Mouse (Mus musculus): ENCODE results near the gene Dlx5.

The Dlx5 gene

DNA sequence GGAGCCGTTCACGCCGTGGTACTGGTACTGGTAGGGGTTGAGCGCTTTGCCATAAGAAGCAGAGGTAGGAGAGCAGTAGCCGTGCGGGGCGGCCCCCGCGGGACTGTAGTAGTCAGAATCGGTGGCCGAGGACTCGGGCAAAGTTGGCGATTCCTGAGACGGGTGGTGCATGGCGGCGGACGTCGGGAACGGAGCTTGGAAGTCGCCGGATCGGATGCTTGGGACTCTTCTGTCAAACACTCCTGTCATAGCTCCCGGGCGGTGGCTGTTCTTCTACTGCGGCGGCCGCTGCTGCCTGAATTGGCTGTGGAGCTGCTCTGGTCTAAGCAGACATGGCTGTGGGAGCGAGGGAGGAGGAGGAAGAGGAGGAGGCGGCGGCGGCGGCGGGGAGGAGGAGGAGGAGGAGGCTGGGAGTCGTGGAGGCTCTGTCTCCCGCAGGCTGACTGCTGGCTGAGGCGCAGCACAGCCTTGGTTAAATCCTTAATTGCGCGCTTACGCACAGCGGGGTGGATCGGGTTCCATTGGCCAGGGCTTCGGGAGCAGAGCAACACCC is at the start of gene Dlx5:
Gene Dlx5 (minus strand): TSS at position 448 of the 553 bp plus-strand sequence.
- TF ChIP-seq GATA4 (IDR thresholded peaks at IDR 0.05; ENCODE audit: insufficient replicate concordance, low read length) = no peak

DNA sequence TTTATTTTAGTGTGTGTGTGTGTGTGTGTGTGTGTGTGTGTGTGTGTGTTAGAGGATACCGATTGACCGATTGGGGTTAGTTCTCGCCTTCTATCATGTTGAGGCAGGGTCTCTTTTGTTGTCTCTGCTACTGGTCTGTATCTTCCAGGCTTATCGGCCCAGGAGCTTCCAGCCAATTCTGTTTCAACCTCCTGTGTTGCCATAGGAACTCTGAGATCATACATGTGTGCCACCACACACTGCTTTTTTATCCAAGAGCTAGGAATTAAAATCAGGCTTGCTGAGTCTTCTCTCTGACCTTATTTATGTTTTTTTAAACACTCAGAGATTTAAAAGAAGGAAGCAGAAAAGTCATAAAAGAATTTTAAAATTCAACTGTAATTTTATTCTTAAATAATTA is 49.6 kb upstream of the Dlx5 start:
- no peak for TF ChIP-seq GATA4 (IDR thresholded peaks at IDR 0.05; ENCODE audit: insufficient replicate concordance, low read length)

DNA sequence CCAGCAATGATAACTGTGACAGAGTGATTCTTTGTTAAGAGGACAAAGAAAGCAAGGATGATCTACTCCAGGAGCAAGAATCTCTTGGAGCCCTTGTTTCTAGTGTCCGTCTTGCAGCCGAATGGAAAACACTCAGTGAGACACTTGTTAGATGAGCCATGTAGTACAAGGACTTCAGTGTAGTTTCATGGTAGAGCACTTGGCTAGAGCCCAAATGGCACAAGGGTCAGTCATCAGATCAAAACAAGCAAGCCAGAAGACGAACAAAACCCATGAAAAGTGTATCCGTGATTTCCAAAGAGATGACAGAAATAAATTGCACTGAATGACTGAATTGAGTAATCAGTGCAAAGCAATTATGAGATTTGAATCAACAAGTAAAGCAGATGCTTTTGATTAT is 48.9 kb upstream of the Dlx5 start:
- no peak for TF ChIP-seq GATA4 (IDR thresholded peaks at IDR 0.05; ENCODE audit: insufficient replicate concordance, low read length)

DNA sequence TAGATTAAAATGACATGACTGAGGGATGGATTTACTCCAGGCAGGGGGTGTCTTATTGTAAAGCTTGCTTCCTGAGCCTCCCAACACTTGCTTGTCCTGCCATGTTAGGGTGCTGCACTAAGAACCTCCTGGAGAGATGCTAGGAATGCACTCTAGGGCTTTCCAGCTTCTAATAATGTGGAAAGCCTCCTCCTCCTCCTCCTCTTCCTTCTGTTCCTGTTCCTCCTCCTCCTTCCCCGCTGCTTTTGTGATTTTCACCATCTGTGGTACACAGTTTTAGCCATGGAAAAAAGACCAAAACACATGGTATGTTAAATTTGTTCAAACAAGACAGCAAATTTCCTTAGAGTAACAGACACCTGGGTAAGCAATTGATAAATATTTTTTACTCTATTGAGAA is 43.4 kb upstream of the Dlx5 start:
- TF ChIP-seq GATA4 (IDR thresholded peaks at IDR 0.05; ENCODE audit: insufficient replicate concordance, low read length) = no peak

DNA sequence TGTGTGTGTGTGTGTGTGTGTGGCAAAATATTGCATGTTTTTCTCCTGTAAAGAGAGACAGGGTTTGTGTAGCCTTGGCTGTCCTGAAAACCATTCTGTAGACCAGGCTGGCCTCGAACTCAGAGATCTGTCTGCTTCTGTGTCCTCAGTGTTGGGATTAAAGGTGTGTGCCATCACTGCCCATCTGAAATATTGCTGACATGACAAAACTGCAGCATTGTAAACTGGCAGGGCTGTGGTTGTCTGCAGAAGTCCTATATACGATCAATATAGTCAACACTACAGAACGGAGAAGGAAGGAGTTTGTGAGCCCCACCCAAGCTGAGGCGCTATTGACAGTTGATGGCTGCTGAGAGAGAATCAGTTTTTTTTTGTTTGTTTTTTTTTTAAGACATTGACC is 35.4 kb upstream of the Dlx5 start:
- TF ChIP-seq GATA4 (IDR thresholded peaks at IDR 0.05; ENCODE audit: insufficient replicate concordance, low read length) = no peak

DNA sequence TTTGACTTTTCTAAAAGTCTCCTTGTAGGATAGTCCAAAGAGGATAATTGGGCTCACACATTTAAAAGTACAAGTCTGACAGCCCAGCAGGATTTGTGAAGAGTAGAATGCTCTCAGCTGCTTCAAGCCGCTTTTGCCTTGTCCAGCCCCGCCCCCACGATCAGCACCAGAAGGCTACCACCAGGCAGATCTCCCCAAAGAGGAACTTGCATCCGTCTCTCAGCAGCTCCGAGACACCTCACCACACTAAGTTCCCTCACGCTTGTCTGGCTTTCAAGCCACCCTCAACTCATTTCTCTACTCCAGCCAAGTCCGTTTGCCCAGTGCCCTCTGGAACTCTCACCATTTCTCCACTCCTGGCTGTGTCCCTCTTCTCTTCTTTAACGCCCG is 33.6 kb upstream of the Dlx5 start:
- no peak for TF ChIP-seq GATA4 (IDR thresholded peaks at IDR 0.05; ENCODE audit: insufficient replicate concordance, low read length)

DNA sequence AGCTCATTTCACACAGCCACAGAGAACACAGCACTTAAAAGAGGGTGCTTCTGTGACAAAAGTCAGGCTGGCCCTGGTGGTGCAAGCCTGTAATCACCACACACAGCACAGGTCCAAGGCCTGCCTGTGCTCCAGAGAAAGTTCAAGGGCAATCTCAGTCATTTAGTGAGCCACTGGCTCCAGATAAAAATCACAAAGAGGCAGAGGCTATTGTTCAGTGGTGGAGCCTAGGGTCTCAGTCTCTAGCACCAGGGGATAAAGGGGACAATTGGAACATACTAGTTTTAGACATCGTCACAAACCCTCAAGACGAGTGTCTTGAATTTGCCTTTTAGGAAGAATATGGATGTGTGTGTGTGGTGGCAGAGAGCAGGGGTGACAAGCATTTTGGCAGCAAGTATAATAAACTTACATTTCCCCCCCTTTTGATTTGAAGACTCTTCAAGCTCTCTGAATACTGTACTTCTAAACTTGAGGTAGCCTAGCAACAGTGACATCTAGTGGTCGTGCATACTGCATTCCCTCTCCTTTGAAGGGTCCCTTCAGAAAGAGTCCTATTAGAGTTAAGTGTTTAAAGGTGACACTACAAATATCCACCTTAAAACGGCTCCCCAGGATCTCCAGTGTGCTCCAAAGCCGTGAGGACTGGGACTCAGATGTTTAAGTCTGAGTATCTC is 33.1 kb upstream of the Dlx5 start:
- no peak for TF ChIP-seq GATA4 (IDR thresholded peaks at IDR 0.05; ENCODE audit: insufficient replicate concordance, low read length)

DNA sequence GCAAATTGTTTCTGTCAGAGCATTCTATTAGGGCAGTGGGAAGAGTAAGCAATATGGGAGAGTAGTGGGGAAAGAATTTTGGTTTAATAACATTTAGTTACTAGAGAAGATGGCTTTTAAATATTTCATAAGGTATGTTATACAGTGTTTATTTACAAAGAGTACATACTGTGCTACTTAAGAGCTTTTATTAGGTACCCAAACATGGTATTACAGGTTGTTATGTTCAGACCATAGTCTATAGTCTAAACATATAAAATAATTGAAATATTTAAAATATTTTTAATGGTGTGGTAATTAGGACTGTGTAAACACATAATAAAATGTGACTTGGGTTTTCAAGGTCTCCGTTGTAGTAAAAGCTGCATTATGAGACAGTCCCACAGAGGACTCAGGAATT is 32.4 kb upstream of the Dlx5 start:
- TF ChIP-seq GATA4 (IDR thresholded peaks at IDR 0.05; ENCODE audit: insufficient replicate concordance, low read length) = no peak

DNA sequence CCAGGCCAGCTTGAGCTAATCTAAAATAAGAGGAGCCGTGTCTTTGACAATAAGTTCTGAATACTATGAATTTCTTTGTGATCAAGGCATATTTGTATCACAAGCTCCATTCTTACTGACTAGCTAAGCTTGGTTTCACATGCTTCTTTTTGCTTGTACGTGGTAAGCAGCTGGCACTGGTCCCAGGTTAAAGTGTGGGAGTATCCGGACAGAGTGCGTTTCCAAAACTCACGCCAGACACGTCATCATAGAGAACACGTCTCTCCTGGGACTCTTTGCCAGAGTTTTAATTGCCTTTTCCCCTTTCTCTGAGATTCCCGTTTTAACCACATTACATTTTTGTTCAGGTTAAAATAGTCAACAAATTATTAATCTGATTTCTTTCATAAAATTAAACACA is 27.7 kb upstream of the Dlx5 start:
- TF ChIP-seq GATA4 (IDR thresholded peaks at IDR 0.05; ENCODE audit: insufficient replicate concordance, low read length) = no peak

DNA sequence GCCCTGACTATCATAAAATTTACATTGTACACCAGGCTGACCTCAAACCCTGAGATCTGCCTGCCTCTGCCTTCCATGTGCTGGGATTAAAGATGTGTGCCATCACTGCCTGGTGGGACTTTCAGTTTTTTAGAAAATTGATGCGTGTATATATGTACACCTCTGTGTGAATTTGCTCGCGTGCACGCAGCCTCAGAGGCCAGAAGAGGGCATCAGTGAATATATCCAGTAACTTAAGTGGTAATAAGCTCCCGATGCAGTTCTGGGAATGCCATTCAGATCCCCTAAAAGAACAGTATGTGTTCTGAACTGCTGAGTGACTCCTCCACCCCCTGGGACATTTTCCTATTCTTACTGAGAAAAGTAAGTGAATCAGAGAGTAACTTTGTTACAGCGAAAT is 8.2 kb upstream of the Dlx5 start:
- no peak for TF ChIP-seq GATA4 (IDR thresholded peaks at IDR 0.05; ENCODE audit: insufficient replicate concordance, low read length)

DNA sequence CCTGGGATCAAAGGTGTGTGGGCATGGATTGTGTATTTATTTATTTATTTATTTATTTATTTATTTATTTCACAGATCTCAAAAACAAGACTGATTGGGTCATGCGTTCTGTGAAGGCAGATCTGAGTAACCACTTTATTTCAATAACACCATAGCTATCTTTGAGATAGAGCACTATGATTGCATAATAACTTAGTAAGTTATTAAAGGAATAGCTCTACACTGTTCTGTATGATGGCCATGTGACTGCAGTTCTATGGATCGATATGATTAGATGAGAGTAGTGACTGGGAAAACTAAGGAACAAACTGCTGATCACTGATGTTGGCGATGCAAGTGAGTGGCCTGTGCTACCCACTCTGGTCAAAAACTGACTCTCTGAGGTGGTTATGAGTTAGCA is 4.3 kb upstream of the Dlx5 start:
- no peak for TF ChIP-seq GATA4 (IDR thresholded peaks at IDR 0.05; ENCODE audit: insufficient replicate concordance, low read length)

DNA sequence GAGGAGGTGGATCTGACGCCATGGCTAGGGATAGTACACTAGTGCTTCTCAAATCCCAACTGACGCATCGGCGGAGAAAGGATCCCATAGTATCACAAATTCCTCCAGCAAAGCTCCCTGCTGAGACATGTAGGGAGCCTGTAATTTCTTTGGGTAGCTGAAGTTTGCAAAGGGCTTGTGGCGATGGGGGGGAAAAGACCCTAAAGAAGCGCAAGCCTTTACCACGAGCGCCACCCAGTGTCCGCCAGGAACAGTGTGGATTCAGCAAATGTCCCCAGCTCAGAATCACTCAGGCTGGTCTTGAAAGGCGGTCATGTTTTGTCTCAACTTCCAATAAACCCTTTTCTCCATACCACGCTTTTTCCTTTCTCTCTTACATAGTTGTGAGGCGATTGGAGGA is 3.0 kb upstream of the Dlx5 start:
- TF ChIP-seq GATA4 (IDR thresholded peaks at IDR 0.05; ENCODE audit: insufficient replicate concordance, low read length) = no peak

DNA sequence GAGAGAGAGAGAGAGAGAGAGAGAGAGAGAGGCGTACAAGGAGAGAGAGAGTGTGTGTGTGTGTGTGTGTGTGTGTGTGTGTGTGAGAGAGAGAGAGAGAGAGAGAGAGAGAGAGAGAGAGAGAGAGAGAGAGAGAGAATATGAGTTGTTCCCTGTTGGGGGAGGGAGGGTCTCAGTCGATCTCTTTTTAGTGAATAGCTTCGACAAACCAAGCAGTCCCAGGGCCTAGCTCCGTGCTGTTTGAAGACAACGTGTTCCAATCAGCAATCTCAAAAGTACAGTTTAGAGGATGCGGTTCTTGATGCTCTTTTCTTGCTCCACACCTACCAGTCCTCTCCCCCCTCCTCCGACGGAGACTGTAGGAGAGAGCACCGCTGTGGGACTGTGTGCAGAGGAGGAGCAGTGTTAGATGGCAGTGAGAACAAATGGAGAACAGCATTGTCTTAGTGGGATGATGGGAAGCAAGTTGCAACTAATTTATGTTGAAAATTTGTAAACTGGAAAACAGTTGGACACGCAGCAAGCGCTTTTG is 447 bp upstream of the Dlx5 start:
- TF ChIP-seq GATA4 (IDR thresholded peaks at IDR 0.05; ENCODE audit: insufficient replicate concordance, low read length) = no peak

DNA sequence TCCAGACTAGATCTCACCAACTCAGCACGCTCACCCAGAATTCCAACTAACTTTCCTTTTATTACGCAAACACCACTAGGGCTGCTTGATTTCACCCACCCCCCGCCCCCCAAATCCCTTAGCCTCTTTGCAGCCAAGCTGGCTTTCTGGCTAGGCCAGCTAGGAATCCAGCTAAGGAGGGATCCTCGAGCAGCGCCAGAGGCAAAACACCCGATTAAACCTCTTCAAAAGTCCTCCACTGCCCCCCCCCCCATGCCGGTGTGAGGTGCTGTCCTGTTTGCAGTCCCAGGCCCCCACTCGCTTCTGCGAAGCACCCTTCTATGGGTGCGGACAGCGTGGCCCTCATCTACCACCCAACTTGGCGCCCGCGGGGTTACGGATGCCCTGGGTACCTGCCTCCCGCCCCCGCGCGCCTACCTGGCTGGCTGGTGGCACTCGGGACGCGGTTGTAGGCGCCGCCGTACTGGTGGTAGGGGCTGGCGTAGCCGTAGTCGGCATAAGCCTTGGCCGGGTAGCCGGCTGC is 709 bp downstream of the Dlx5 start:
- TF ChIP-seq GATA4 (IDR thresholded peaks at IDR 0.05; ENCODE audit: insufficient replicate concordance, low read length) = no peak

DNA sequence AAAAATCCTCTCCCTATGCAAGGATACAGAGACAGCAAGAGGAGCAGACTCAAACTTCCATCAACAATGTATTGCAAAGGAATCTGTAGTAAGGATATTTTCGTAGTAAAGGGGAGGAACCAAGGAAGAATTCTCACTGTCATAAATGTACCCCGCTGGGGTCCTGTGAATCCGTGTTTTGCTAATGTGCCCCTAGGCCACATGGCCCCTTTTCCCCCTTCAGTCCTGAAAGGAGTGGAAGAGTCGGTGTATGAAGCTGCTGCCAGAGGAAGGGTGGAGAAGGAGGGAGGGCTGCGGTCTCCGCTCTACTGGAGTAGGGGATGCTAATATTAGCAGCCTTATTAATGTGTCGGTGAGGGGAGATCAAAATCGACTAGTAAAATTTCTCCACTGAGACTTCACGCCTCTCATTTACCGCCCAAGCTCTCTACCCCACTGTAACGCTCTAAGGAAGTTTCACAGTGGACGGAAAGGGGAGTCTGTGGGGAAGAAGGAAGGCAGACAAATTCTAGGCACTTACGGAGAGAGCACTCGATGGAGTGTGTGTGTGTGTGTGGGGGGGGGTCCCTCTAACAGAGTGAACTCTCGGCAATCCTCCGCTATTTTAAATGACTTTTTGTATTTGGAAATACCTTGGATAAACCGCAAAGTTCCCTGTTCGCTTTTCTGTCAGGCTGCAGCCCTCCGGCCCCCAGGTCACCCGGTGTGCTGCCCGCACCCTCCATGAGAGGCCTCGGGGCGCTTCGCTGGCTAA is 1.3 kb downstream of the Dlx5 start:
- TF ChIP-seq GATA4 (IDR thresholded peaks at IDR 0.05; ENCODE audit: insufficient replicate concordance, low read length) = no peak

Data from liver, adult (tissue).